Mouse (Mus musculus) frontal cortex, postnatal 10 days (tissue): ENCODE data around the gene Rp9.

ENCODE experiments used
- DNase-seq, 2 experiments: peaks; one replicate each; pipeline ENCODE4 v3.0.0; 2022; ENCODE audit warnings: low spot score in 2 of 2, mixed read lengths in 1 of 2

Gene Rp9

GRCm38 (mm10) chr9:22366621-22367020 lies 102.9 kb downstream of the Rp9 start:
- no peak for DNase-seq

GRCm38 (mm10) chr9:22366221-22366620 lies 103.3 kb downstream of the Rp9 start:
- no peak for DNase-seq
